Mouse (Mus musculus): ENCODE results near the gene Olfr818.
"Not testable (repeated sequence)": the region's sequence is repeated elsewhere in the genome, so short reads cannot be mapped to it uniquely, and the experiment has no call there.

Olfr818 gene

DNA sequence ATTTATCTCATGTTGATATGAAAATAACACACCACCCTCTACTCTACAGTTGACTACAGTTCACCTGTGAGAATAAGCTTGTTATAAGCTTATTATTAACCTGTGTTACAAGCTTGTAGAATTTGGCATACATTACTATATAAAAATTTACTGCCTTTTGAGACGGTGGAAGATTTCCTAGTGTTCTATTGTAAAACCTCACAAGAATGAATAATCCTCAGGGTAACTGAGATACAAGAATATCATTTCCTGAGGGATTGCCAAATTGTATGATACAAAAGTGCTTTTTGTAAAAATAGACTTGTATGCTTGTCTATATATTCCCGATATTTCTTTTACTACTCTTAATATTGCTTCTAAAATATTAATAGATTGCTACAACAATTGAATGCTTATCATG is at the start of gene Olfr818:
Gene Olfr818 (minus strand): TSS at position 101 of the 400 bp plus-strand sequence.
- no peak for DNase-seq (ENCODE audit: low spot score)

DNA sequence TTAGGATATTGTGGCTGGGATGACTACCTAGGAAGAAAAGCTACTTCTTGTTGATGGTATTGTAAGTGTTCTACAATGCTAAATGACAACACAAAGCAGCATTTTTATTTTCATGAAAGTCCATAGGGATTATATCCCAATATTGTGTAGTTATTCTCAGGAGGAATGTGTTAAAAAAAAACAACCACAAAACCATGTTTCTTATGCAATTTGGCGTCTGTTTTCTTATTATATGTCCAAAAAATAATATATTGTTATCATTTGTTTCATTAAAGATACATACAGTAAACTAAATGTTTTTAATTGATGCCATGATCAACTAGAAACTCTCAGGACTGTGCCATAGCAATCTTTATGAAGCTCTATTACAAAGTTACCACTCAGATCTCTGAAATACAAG is 36.1 kb upstream of the Olfr818 start, which contains the start of gene Gm10310:
Gene Gm10310 (minus strand): TSS at position 101 of the 400 bp plus-strand sequence.
- not testable (repeated sequence) for DNase-seq (ENCODE audit: low spot score)

DNA sequence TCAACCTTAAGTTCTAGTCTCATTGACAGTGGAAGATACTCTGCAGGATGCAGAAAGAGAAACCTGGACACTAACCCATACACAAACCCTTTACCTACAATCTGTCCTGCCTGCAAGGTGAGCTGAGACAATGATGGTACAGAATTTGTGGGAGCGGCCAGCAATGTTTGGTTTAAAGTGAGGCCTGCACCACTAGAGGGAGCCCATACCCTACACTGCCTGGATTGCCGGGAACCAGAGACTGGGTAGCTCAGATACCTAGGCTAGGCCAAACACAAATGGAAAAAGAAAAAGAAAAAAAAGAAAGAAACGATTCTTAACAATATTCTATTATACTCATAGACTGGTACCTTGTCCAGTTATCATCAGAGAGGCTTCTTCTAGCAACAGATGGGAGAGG is 33.0 kb upstream of the Olfr818 start:
- not testable (repeated sequence) for DNase-seq (ENCODE audit: low spot score)

DNA sequence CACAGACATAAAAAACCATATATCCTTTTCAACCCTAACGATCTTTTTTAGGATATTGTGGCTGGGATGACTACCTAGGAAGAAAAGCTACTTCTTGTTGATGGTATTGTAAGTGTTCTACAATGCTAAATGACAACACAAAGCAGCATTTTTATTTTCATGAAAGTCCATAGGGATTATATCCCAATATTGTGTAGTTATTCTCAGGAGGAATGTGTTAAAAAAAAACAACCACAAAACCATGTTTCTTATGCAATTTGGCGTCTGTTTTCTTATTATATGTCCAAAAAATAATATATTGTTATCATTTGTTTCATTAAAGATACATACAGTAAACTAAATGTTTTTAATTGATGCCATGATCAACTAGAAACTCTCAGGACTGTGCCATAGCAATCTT is 27.1 kb upstream of the Olfr818 start, which contains the start of gene Olfr247:
Gene Olfr247 (minus strand): TSS at position 101 of the 400 bp plus-strand sequence.
- DNase-seq (ENCODE audit: low spot score), result not testable (repeated sequence)

DNA sequence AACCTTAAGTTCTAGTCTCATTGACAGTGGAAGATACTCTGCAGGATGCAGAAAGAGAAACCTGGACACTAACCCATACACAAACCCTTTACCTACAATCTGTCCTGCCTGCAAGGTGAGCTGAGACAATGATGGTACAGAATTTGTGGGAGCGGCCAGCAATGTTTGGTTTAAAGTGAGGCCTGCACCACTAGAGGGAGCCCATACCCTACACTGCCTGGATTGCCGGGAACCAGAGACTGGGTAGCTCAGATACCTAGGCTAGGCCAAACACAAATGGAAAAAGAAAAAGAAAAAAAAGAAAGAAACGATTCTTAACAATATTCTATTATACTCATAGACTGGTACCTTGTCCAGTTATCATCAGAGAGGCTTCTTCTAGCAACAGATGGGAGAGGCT is 24.1 kb upstream of the Olfr818 start:
- DNase-seq (ENCODE audit: low spot score), result not testable (repeated sequence)

DNA sequence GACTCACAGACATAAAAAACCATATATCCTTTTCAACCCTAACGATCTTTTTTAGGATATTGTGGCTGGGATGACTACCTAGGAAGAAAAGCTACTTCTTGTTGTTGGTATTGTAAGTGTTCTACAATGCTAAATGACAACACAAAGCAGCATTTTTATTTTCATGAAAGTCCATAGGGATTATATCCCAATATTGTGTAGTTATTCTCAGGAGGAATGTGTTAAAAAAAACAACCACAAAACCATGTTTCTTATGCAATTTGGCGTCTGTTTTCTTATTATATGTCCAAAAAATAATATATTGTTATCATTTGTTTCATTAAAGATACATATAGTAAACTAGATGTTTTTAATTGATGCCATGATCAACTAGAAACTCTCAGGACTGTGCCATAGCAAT is 18.3 kb upstream of the Olfr818 start, which contains the start of gene Olfr819:
Gene Olfr819 (minus strand): TSS at position 101 of the 400 bp plus-strand sequence.
- DNase-seq (ENCODE audit: low spot score), result not testable (repeated sequence)

DNA sequence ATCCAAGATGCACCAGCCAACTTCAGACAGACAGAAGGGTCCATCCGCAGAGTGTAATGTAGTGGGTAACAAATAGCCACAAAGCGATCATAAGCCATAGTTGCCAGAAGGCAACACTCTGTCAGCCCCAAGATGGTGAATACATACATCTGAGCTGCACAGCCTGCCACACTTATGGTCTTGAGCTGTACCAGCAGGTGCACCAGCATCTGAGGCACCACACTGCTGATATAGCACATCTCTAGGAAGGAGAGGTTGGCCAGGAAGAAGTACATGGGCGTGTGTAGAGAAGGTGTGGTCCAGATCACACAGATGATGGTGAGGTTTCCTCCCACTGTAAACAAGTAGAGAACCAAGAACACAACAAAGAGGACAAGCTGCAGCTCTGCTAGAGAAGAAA is 17.3 kb upstream of the Olfr818 start:
- not testable (repeated sequence) for DNase-seq (ENCODE audit: low spot score)

DNA sequence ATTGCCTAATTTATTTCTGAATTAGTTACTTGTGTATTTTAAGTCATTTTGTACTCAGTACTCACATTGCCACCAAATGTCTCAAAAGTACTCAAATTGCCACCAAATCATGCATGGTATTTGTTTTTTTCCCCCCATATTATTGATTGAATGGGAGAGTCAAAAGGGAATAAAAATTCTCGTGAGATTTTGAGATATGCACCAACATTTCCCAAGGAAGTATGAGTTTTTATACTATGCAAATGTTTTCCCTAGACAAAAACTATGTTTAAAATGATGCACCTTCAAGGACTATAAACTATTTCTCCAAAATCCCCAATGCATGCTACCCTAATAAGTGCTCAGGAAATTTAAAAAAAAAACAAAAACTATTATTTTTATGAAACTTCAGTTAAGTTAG is 33.4 kb downstream of the Olfr818 start, which contains the start of gene Olfr816:
Gene Olfr816 (minus strand): TSS at position 101 of the 400 bp plus-strand sequence.
- no peak for DNase-seq (ENCODE audit: low spot score)

DNA sequence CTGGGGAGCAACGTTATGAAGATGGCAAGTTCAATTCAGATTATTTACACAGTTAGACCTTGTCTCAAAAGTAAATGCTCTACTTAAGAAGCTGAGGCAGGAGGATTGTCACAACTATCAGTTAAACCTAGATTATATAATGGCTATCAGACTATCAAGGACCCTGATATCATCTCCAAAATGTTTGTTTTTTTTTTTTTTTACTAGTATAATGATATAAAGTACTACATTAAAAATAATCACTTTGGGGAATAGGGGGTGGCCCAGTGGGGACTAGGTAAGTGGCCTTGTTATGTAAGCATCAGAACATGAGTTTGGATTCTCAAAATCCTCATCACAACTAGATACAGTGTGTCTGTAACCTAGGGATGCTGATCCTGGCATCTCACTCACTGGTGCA is 43.1 kb downstream of the Olfr818 start, which contains the start of gene Olfr815:
Gene Olfr815 (minus strand): TSS at position 101 of the 400 bp plus-strand sequence.
- not testable (repeated sequence) for DNase-seq (ENCODE audit: low spot score)
